Mouse (Mus musculus) heart, embryonic 12.5 days (tissue): Measurements from ENCODE around the gene Adamtsl1. TPM values are rescaled to one million over a fixed set of nuclear protein-coding genes. Genes with fewer than 3 reads are reported as not detected.

ENCODE experiments used
- ATAC-seq: fragments of 200-750 bp; cut with Nextera tagmentation; 2 replicates; pipeline ENCODE4 v1.8.0; 2017; ENCODE audit warnings: moderate TSS enrichment, moderate library complexity; ENCODE audit not compliant: insufficient number of reproducible peaks, low FRiP score
- H3K27ac ChIP-seq: fragments of 300-500 bp; sonication (generic); 2 replicates; pipeline ENCODE4 v1.5.1; 2016; ENCODE audit warnings: mild to moderate bottlenecking, moderate library complexity; ENCODE audit not compliant: poor library complexity, severe bottlenecking
- H3K27me3 ChIP-seq: fragments of 300-500 bp; sonication (generic); replicated peaks from 2 replicates; pipeline ENCODE4 v1.6.1; 2016; ENCODE audit warnings: mild to moderate bottlenecking, moderate library complexity
- H3K36me3 ChIP-seq: fragments of 300-500 bp; sonication (generic); 2 replicates; pipeline ENCODE4 v1.6.1; 2016; ENCODE audit warnings: mild to moderate bottlenecking, moderate library complexity
- H3K4me1 ChIP-seq: fragments of 300-500 bp; sonication (generic); replicated peaks from 2 replicates; pipeline ENCODE4 v1.6.1; 2016; ENCODE audit warnings: mild to moderate bottlenecking
- H3K4me2 ChIP-seq: fragments of 300-500 bp; sonication (generic); 2 replicates; pipeline ENCODE4 v1.6.1; 2016; ENCODE audit warnings: mild to moderate bottlenecking, moderate library complexity
- H3K4me3 ChIP-seq: fragments of 300-500 bp; sonication (generic); 2 replicates; pipeline ENCODE4 v1.5.1; 2016; ENCODE audit warnings: mild to moderate bottlenecking
- H3K9ac ChIP-seq: fragments of 300-500 bp; sonication (generic); 2 replicates; pipeline ENCODE4 v1.6.1; 2016; ENCODE audit warnings: mild to moderate bottlenecking, moderate library complexity
- H3K9me3 ChIP-seq: fragments of 300-500 bp; sonication (generic); replicated peaks from 2 replicates; pipeline ENCODE4 v1.6.1; 2016; ENCODE audit warnings: mild to moderate bottlenecking, moderate library complexity
- WGBS: fragments of 180-500 bp; shearing (Covaris S2); methylation state at CpG from one replicate; pipeline ENCODE4 v1.1.7; 2016; 5-methylcytosine and 5-hydroxymethylcytosine counted together
- polyA plus RNA-seq: library from polyadenylated mRNA; unstranded; fragments of >200 nt; fragmentation: Nextera tagmentation; extraction: Ambion mirVana; gene quantifications from 2 replicates; pipeline ENCODE4 v1.2.1, GENCODE M21; 2016

Gene Adamtsl1
- polyA plus RNA-seq, 1 experiment from 2014 or later: 12.4 TPM

DNA sequence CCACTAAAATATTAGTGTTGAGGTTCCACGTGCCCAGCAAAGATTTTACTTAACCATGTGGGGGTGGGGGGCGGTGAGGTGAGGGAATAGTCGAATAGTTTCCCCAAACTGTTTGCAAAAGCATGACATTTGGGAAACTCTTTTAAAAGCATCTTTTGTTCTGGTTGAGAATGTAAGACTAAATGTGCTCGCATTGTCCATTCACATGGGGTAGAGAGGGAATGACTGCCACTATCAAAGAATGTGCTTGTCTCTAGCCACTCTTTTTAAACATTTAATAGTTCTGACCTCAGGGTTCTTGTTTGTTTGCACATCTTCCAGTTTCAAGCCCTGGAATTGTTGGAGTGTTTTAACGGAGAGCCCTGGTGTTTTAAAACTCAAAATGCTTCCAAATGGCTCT, 764.6 kb downstream of the Adamtsl1 start:
- H3K4me1 ChIP-seq: peaks cover 17% of the 10 kb centered on the region
- no peak overlapping the region for H3K4me3 ChIP-seq
- H3K9me3 ChIP-seq: 0 out of 2 replicates have a peak, but pooled peaks cover 4% of the 10 kb centered on the region
- H3K27ac ChIP-seq: no peak overlapping the region
- H3K4me2 ChIP-seq: no peak overlapping the region
- no peak for ATAC-seq
- WGBS: 70% methylated on average over 5 of the region's 5 CpGs
- no peaks in the 10 kb centered on the region for H3K36me3 ChIP-seq
- H3K9ac ChIP-seq: no peak overlapping the region
- no peaks in the 10 kb centered on the region for H3K27me3 ChIP-seq

DNA sequence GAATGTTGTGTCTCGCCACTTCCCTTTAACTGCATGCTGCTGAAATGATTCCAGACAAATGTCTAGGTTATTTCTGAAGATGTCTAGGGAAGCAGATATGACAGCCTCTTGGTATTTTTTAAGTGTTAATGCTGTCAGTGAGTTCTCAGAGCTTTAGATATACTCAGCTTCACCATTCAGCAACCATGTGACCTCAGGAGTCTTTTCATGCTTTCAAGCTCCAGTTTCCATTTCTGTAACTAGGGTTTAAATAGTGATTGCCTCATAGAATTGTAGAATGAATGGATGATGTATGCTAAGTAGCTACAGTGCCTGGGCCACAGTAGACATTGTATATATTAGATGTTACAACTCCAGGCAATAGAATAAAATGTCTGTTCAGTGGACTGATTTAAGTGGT, 772.6 kb downstream of the Adamtsl1 start:
- peaks cover 12% of the 10 kb centered on the region for H3K4me1 ChIP-seq
- H3K4me2 ChIP-seq: no peak overlapping the region
- no peak for ATAC-seq
- no peaks in the 10 kb centered on the region for H3K36me3 ChIP-seq
- H3K9me3 ChIP-seq: no peaks in the 10 kb centered on the region
- H3K4me3 ChIP-seq: no peak overlapping the region
- WGBS: 43% methylated on average over 1 of the region's 1 CpGs
- H3K9ac ChIP-seq: no peak overlapping the region
- no peak overlapping the region for H3K27ac ChIP-seq
- H3K27me3 ChIP-seq: no peaks in the 10 kb centered on the region

DNA sequence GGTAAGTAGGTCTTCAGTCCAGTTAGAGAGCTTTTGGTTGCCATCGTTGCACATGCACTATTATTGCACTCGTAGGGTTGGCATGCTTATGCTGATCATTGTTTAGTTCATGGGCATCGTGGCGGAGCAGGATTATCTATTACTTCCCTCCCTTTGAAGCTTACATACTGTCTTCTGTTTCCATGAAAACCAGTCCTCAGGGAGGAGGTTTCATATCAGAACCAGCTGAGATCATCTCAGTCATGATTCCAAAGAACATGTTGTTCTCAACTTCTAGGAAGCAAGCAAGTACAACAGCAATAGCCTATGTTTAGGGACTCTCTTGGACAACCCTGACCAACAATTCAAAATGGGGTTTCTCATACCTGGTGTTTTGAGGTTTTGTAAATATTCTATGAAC, 774.3 kb downstream of the Adamtsl1 start:
- WGBS: 91% methylated on average over 4 of the region's 4 CpGs
- H3K9me3 ChIP-seq: no peaks in the 10 kb centered on the region
- ATAC-seq: no peak
- no peak overlapping the region for H3K4me3 ChIP-seq
- no peak overlapping the region for H3K4me2 ChIP-seq
- no peaks in the 10 kb centered on the region for H3K36me3 ChIP-seq
- no peaks in the 10 kb centered on the region for H3K27me3 ChIP-seq
- H3K4me1 ChIP-seq: peaks cover 12% of the 10 kb centered on the region
- no peak overlapping the region for H3K27ac ChIP-seq
- no peak overlapping the region for H3K9ac ChIP-seq

DNA sequence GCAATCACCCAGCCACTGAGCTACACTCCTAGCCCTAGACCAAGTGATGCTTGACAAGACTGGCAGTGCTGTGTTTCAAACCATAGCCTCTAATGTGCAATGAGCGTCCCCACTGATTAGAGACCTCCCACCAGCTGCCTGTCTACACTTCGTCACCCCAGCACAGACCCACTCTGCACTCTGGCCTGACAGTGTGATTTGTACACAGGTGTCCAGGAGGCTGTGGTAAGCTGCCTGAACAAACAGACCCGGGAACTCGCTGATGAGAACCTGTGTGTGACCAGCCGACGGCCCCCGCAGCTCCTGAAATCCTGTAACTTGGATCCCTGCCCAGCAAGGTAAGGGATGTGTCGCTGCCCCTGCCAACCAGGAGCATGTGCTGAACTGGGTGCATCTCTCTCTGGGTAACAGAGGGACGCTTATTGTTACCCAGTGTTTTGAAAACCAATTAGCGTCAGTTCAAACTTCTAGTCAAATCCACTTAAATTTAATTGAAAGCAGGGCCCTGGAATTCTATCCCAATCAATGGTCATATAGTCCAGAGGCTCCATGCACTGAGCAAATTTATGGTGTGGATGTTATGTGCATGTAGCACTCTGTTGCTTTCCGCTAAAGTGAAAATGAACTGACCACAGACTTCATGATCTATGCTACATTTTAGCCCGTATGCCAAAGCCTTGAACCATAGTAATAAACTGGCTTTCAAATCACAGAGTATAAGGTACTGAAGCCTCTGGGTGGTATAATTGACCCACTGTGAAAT, 775.7 kb downstream of the Adamtsl1 start:
- H3K27ac ChIP-seq: peak overlapping the region; percentile 16; the same call in 1 of the 2 replicates

DNA sequence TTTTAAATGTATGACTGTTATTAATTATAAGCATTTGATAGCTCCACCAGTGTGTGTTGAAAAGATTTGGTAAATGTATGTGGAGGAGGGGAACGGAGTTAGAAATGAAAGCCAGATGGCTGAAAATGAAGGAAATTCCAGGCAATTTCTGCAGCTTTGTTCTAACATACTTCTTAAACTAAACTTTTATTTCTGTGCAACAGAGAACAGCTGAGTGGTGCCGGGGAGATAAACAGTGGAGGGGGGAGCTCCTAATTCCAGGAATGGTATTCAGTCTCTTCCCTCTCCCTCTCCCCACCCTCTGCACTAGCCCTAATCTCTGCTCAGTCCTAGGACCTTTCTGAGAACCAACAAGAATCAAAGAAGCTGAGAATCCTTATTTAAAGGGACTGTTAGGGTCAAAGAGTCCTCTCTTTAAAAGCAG, 780.9 kb downstream of the Adamtsl1 start:
- WGBS: 48% methylated on average over 2 of the region's 2 CpGs
- peaks cover 14% of the 10 kb centered on the region; the same call in 1 of the 2 replicates for H3K4me1 ChIP-seq
- H3K4me2 ChIP-seq: no peak overlapping the region
- no peak overlapping the region for H3K4me3 ChIP-seq
- no peaks in the 10 kb centered on the region for H3K27me3 ChIP-seq
- no peak for ATAC-seq
- no peak overlapping the region for H3K9ac ChIP-seq
- H3K36me3 ChIP-seq: no peaks in the 10 kb centered on the region
- H3K27ac ChIP-seq: peak overlapping the region; percentile 40; the same call in 1 of the 2 replicates
- no peaks in the 10 kb centered on the region for H3K9me3 ChIP-seq

More for the DNA sequence above, 775.7 kb downstream of the Adamtsl1 start:
- Histone ChIP-seq H3K4me3 (no peak overlapping the region), H3K4me2 (no peak overlapping the region), H3K9me3 (no peaks in the 10 kb centered on the region), H3K4me1 (peaks cover 12% of the 10 kb centered on the region), H3K27me3 (no peaks in the 10 kb centered on the region), H3K9ac (no peak overlapping the region), H3K36me3 (no peaks in the 10 kb centered on the region)
- WGBS: 60% methylated on average over 12 of the region's 12 CpGs
- no peak for ATAC-seq

DNA sequence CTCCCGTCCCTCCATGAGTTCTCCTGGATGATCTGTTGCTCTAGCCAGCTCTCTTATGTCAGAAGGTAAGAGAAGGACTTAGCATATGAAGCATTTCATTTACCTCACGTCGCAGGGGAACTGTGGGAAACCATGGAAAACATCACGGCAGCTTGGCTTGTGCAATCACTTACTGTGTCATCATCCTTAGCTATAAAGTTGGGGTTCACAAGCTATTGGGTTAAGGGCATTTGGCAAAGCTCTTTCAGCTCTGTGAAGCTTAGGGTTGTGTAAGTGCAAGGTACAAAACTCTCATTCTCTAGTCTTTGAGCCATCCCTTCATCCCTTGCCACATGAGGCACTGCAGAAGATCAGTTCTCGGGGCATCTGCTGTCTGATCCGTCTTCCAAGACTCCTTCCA, 787.5 kb downstream of the Adamtsl1 start:
- Histone ChIP-seq H3K9ac (no peak overlapping the region), H3K4me3 (no peak overlapping the region), H3K9me3 (no peaks in the 10 kb centered on the region), H3K27ac (no peak overlapping the region), H3K36me3 (no peaks in the 10 kb centered on the region), H3K4me2 (no peak overlapping the region), H3K4me1 (no peaks in the 10 kb centered on the region), H3K27me3 (no peaks in the 10 kb centered on the region)
- WGBS: 79% methylated on average over 6 of the region's 6 CpGs
- no peak for ATAC-seq

DNA sequence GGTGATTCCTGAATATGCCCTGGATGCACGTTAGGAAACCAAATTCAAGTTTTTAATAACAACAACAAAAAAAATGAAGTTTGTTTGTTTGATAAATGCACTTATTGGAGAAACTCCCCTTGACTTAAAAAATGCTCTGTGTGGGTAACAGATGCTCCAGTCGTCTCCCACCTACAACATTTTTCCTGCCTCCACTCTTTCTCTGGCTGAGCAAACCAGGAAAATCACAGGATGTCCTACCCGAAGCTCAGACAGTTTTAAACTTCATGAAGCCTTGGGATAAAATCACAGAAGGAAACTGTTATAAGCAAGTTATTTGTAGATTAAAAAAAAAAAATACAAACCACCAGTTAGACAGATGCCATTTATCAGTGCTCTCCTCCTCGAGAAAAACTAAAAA, 788.1 kb downstream of the Adamtsl1 start:
- Histone ChIP-seq H3K9ac (no peak overlapping the region), H3K36me3 (no peaks in the 10 kb centered on the region), H3K27ac (no peak overlapping the region), H3K27me3 (no peaks in the 10 kb centered on the region), H3K4me3 (no peak overlapping the region), H3K4me1 (no peaks in the 10 kb centered on the region), H3K9me3 (no peaks in the 10 kb centered on the region), H3K4me2 (no peak overlapping the region)
- ATAC-seq: no peak
- WGBS: 63% methylated on average over 4 of the region's 4 CpGs

DNA sequence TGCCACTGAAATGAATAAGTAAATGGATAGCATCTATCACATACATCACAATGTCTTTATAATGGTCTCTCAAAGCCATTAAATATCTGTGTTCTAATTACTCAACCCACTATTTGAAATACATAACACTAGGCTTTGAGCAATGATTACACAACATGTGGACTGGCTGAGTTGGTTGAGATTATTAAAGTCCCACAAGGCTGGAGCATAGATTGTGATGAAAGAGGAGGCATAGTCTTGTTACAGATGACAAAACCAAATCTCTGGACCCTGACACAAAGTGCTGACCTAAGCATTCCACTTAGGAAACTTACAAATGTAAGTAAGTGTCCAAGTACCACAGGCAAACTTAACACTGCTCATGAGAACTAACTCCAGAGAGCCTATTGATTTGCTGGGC, 792.8 kb downstream of the Adamtsl1 start:
- no peak overlapping the region for H3K4me2 ChIP-seq
- H3K9me3 ChIP-seq: no peaks in the 10 kb centered on the region
- H3K4me1 ChIP-seq: peaks cover 21% of the 10 kb centered on the region
- no peaks in the 10 kb centered on the region for H3K27me3 ChIP-seq
- H3K9ac ChIP-seq: no peak overlapping the region
- H3K27ac ChIP-seq: no peak overlapping the region
- no peak for ATAC-seq
- H3K36me3 ChIP-seq: no peaks in the 10 kb centered on the region
- H3K4me3 ChIP-seq: no peak overlapping the region

DNA sequence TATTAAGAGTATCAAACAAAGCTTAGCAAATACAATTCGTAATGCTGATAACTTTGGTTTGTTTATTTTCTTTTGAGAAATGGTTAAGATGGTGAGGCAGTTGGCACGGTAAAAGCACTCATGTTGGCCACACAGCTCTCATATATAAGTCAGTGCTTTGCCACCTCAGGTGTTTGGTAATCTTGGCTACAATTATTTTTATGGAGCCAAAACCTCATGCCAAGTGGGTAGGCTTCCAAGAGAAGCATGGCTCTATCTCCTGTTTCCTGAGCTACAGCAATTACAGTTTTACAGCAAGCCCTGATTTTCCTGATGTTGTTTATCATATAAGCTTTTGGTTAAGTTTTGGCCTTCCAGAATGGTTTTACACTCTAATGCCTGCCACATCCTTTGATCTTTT, 795.2 kb downstream of the Adamtsl1 start:
- Histone ChIP-seq H3K27ac (no peak overlapping the region), H3K4me2 (no peak overlapping the region), H3K9ac (no peak overlapping the region), H3K4me1 (peaks cover 28% of the 10 kb centered on the region), H3K4me3 (no peak overlapping the region), H3K9me3 (no peaks in the 10 kb centered on the region), H3K27me3 (no peaks in the 10 kb centered on the region), H3K36me3 (no peaks in the 10 kb centered on the region)
- WGBS: 87% methylated on average over 2 of the region's 2 CpGs
- ATAC-seq: no peak

DNA sequence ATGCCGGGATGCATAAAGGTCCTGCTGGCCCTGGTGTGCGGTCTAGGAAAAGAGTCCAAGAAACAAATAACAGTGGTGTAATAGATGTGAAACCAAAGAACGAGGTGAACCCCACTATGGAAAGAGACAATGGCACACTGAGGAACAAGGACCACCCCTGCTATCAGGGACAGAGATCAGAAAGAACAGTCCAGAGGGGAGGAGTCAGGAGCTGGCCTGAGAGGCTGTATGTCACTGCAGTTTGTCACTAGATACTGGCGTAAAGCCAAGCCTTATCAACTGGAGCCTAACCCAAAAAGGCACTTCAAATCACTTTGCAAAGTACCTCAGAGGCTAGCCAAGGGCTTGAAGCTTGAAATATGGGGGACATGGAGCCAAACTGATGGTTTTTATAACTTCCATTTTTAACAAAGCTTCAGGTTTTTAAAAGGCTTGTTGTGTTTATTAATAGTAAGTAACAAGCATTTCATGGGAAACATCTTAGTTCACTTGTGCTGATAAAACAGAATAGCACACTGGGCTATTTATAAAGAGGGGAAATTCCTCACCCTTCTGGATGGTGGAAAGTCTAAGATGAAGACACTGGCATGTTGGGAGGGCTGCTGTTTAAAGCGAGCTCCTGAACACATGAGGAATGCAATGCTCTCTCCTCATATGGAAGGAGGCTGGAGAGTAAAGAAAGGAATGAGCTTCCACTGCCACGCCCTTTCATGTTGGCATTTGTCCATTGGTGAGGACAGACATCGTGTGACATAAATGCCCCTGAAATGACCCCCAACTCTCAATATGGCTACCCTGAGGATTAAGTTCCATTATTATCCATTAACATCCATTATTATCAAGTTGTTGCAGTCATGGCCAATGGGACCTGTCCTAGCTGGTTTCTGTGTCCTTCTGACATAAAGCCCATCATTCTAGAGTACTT, 797.1 kb downstream of the Adamtsl1 start:
- peak; percentile 74 for ATAC-seq
- Histone ChIP-seq H3K27me3 (no peaks in the 10 kb centered on the region), H3K9me3 (no peaks in the 10 kb centered on the region), H3K36me3 (no peaks in the 10 kb centered on the region), H3K4me2 (no peak overlapping the region), H3K9ac (no peak overlapping the region), H3K27ac (peak overlapping the region; percentile 85), H3K4me3 (no peak overlapping the region), H3K4me1 (peaks cover 46% of the 10 kb centered on the region)
- 29% methylated on average over 7 of the region's 7 CpGs for WGBS

DNA sequence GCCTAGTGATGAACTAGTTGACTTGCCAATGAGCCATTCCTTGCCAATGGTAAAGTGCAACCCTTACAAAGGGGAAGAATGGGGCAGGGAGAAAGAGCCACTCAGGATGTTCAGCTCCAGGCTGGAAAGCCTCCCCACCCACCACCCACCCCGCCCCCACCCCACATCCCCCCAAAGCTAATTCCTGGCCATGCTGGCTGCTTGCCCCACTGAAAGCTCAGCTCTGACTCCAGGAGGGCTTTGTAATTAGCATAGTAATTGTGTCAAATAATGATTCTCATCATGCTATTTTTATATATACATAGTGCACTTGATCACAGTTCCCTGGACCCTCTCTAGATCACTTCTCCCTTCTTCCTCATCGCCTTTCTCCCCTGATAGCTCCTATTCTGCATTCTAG, 798.4 kb downstream of the Adamtsl1 start:
- WGBS: 81% methylated on average over 2 of the region's 2 CpGs
- peaks cover 59% of the 10 kb centered on the region for H3K4me1 ChIP-seq

More for the DNA sequence above, 798.4 kb downstream of the Adamtsl1 start:
- no peaks in the 10 kb centered on the region for H3K27me3 ChIP-seq
- no peak overlapping the region for H3K9ac ChIP-seq
- H3K9me3 ChIP-seq: no peaks in the 10 kb centered on the region
- H3K4me2 ChIP-seq: no peak overlapping the region
- no peak overlapping the region for H3K4me3 ChIP-seq
- H3K36me3 ChIP-seq: no peaks in the 10 kb centered on the region
- no peak for ATAC-seq
- H3K27ac ChIP-seq: peak overlapping the region; percentile 85
